Mouse (Mus musculus) lung, postnatal 14 days (tissue): ENCODE results near the gene Olfr568.

ENCODE experiments used
- DNase-seq: peaks from one replicate; pipeline ENCODE4 v3.0.0; 2021

Olfr568 gene

GRCm38 (mm10) chr7:102876822-102877221 is at the start of gene Olfr568:
TSS of gene Olfr568 (plus strand) at chr7:102877122.
- no peak for DNase-seq

GRCm38 (mm10) chr7:102855807-102856206 is 21.1 kb upstream of the Olfr568 start:
- DNase-seq = no peak

GRCm38 (mm10) chr7:102858665-102859064 is 18.3 kb upstream of the Olfr568 start, which contains the start of gene Olfr566:
TSS of gene Olfr566 (minus strand) at chr7:102858765.
- DNase-seq = no peak

- no peak for DNase-seq
These were observed 13.9 kb downstream of the Olfr568 start, which contains the start of gene Olfr569 for GRCm38 (mm10) chr7:102890782-102891181. TSS of gene Olfr569 (minus strand) at chr7:102890882.

GRCm38 (mm10) chr7:102915261-102915660 is 38.3 kb downstream of the Olfr568 start:
- no peak for DNase-seq

- DNase-seq = no peak
These were observed 39.5 kb downstream of the Olfr568 start for GRCm38 (mm10) chr7:102916405-102916804.

GRCm38 (mm10) chr7:102917032-102917875 is 40.3 kb downstream of the Olfr568 start, which contains the start of gene Olfr571:
TSS of gene Olfr571 (minus strand) at chr7:102917536.
- DNase-seq = no peak

GRCm38 (mm10) chr7:102919632-102920031 is 42.7 kb downstream of the Olfr568 start:
- peak; percentile 35 for DNase-seq

GRCm38 (mm10) chr7:102924109-102924508 is 47.2 kb downstream of the Olfr568 start, which contains the start of gene Olfr572:
TSS of gene Olfr572 (plus strand) at chr7:102924409.
- DNase-seq = no peak

GRCm38 (mm10) chr7:102927105-102927504 is 50.2 kb downstream of the Olfr568 start:
- no peak for DNase-seq
